Mouse (Mus musculus) CH12.LX (cell line): Measurements from ENCODE around the gene Fau. TPM values are rescaled to one million over a fixed set of nuclear protein-coding genes. Genes with fewer than 3 reads are reported as not detected.
A peak's percentile ranks its signal among the peaks of the same experiment; 100 is the strongest.

Experiments
- DNase-seq: peaks from one replicate; pipeline ENCODE4 v3.0.0-alpha.2; 2013; ENCODE audit errors: extremely low read depth
- H3K27ac ChIP-seq: 2 replicates; pipeline ENCODE4 v1.5.1; 2012; ENCODE audit warnings: low read depth, mild to moderate bottlenecking, control low read depth, moderate library complexity; ENCODE audit not compliant: insufficient read depth
- H3K27me3 ChIP-seq: replicated peaks from 2 replicates; pipeline ENCODE3; 2012; ENCODE audit warnings: inconsistent platforms
- H3K36me3 ChIP-seq, 2 experiments: replicated peaks in 1 of 2; 2 replicates each; pipeline versions ENCODE3 to v1.6.1; 2012; ENCODE audit warnings: inconsistent platforms in 1 of 2, low read length in 1 of 2, mild to moderate bottlenecking in 1 of 2, mixed read lengths in 1 of 2, moderate library complexity in 1 of 2; ENCODE audit not compliant: control insufficient read depth in 1 of 2, insufficient read depth in 1 of 2
- H3K4me1 ChIP-seq, 2 experiments: 2 replicates each; pipeline ENCODE4 v1.6.1; 2012; ENCODE audit warnings: inconsistent platforms in 1 of 2, moderate library complexity in 1 of 2; ENCODE audit not compliant: insufficient read depth in 2 of 2, control insufficient read depth in 1 of 2
- H3K4me2 ChIP-seq: 2 replicates; pipeline ENCODE4 v1.6.1; 2012; ENCODE audit warnings: low read depth, mild to moderate bottlenecking, control low read depth; ENCODE audit not compliant: poor library complexity, insufficient read depth, severe bottlenecking
- H3K4me3 ChIP-seq, 3 experiments: fragments of 150-350 bp in 1 of 3; sonication (generic) in 1 of 3; replicated peaks in 1 of 3; 2 replicates each; pipeline versions ENCODE3 to v1.5.1; 2011 to 2012; ENCODE audit warnings: low read depth in 2 of 3, low read length in 2 of 3, mild to moderate bottlenecking in 2 of 3, moderate library complexity in 2 of 3, control low read depth in 1 of 3, improper control_type of control experiment in 1 of 3, inconsistent platforms in 1 of 3, mixed read lengths in 1 of 3; ENCODE audit not compliant: poor library complexity in 1 of 3
- H3K79me2 ChIP-seq: replicated peaks from 2 replicates; pipeline ENCODE4 v1.6.1; 2012; ENCODE audit warnings: mild to moderate bottlenecking, moderate library complexity; ENCODE audit not compliant: control insufficient read depth, poor library complexity, insufficient read depth, severe bottlenecking; ENCODE audit errors: extremely low read depth
- H3K9ac ChIP-seq: 2 replicates; pipeline ENCODE4 v1.6.1; 2012; ENCODE audit warnings: low read depth, mild to moderate bottlenecking, control low read depth, moderate library complexity; ENCODE audit not compliant: insufficient read depth
- H3K9me3 ChIP-seq: replicated peaks from 2 replicates; pipeline ENCODE3; 2012; ENCODE audit warnings: low read length, inconsistent platforms, mixed read lengths
- BHLHE40 ChIP-seq: IDR thresholded peaks from 2 replicates; pipeline ENCODE4 v1.6.1; 2011; ENCODE audit warnings: mild to moderate bottlenecking, low read depth, low read length, improper control_type of control experiment
- CHD1 ChIP-seq: IDR thresholded peaks from 2 replicates; pipeline ENCODE4 v1.6.1; 2012; ENCODE audit warnings: low read depth, low read length, improper control_type of control experiment, inconsistent platforms
- CHD2 ChIP-seq: IDR thresholded peaks from 2 replicates; pipeline ENCODE4 v1.6.1; 2011; ENCODE audit warnings: low read length, improper control_type of control experiment
- CTCF ChIP-seq, 2 experiments: IDR thresholded peaks in 1 of 2; conservative IDR thresholded peaks in 1 of 2; 2 replicates each; pipeline ENCODE4 v1.5.1; 2011 to 2012; ENCODE audit warnings: low read depth in 2 of 2, low read length in 2 of 2, improper control_type of control experiment in 1 of 2, inconsistent platforms in 1 of 2, mild to moderate bottlenecking in 1 of 2, moderate library complexity in 1 of 2
- E2F4 ChIP-seq: IDR thresholded peaks from 2 replicates; pipeline ENCODE4 v1.6.1; 2011; ENCODE audit warnings: low read depth, low read length, improper control_type of control experiment; ENCODE audit not compliant: insufficient replicate concordance
- ELF1 ChIP-seq: IDR thresholded peaks from 2 replicates; pipeline ENCODE4 v1.6.1; 2014; ENCODE audit warnings: low read depth, mild to moderate bottlenecking, inconsistent platforms, low read length, improper control_type of control experiment
- EP300 ChIP-seq: IDR thresholded peaks from 2 replicates; pipeline ENCODE4 v1.6.1; 2011; ENCODE audit warnings: low read length, improper control_type of control experiment
- GABPA ChIP-seq: IDR thresholded peaks from 2 replicates; pipeline ENCODE4 v1.6.1; 2012; ENCODE audit warnings: low read depth, low read length, improper control_type of control experiment, inconsistent platforms; ENCODE audit not compliant: insufficient replicate concordance
- HCFC1 ChIP-seq: IDR thresholded peaks from 2 replicates; pipeline ENCODE4 v1.6.1; 2012; ENCODE audit warnings: low read depth, mild to moderate bottlenecking, inconsistent platforms, low read length, improper control_type of control experiment
- IRF4 ChIP-seq: IDR thresholded peaks from 2 replicates; pipeline ENCODE4 v1.6.1; 2014; ENCODE audit warnings: low read depth, mild to moderate bottlenecking, inconsistent platforms, low read length, improper control_type of control experiment
- JUN ChIP-seq: IDR thresholded peaks from 2 replicates; pipeline ENCODE4 v1.6.1; 2011; ENCODE audit warnings: low read depth, mild to moderate bottlenecking, low read length, improper control_type of control experiment, moderate library complexity; ENCODE audit not compliant: insufficient read depth
- JUND ChIP-seq: conservative IDR thresholded peaks from 2 replicates; pipeline ENCODE4 v1.6.1; 2011; ENCODE audit warnings: low read depth, low read length, improper control_type of control experiment
- KAT2A ChIP-seq: IDR thresholded peaks from 2 replicates; pipeline ENCODE4 v1.6.1; 2012; ENCODE audit warnings: low read length, improper control_type of control experiment, inconsistent platforms; ENCODE audit not compliant: insufficient replicate concordance
- MAFK ChIP-seq: IDR thresholded peaks from 2 replicates; pipeline ENCODE4 v1.6.1; 2011; ENCODE audit warnings: low read length, improper control_type of control experiment; ENCODE audit not compliant: insufficient replicate concordance
- MAX ChIP-seq: IDR thresholded peaks from 2 replicates; pipeline ENCODE4 v1.6.1; 2011; ENCODE audit warnings: low read length, improper control_type of control experiment
- MEF2A ChIP-seq: IDR thresholded peaks from 2 replicates; pipeline ENCODE4 v1.6.1; 2014; ENCODE audit warnings: low read depth, mild to moderate bottlenecking, inconsistent platforms, low read length, improper control_type of control experiment, borderline replicate concordance
- MYC ChIP-seq: IDR thresholded peaks from 2 replicates; pipeline ENCODE4 v1.6.1; 2011; ENCODE audit warnings: low read depth, mild to moderate bottlenecking, improper control_type of control experiment, low read length
- NRF1 ChIP-seq: IDR thresholded peaks from 2 replicates; pipeline ENCODE4 v1.6.1; 2014; ENCODE audit warnings: low read depth, mild to moderate bottlenecking, inconsistent platforms, low read length, improper control_type of control experiment, moderate library complexity
- PAX5 ChIP-seq: IDR thresholded peaks from 2 replicates; pipeline ENCODE4 v1.6.1; 2012; ENCODE audit warnings: low read length, inconsistent platforms, mixed read lengths
- POLR2AphosphoS2 ChIP-seq: IDR thresholded peaks from 2 replicates; pipeline ENCODE4 v1.6.1; 2011; ENCODE audit warnings: low read depth, low read length, improper control_type of control experiment
- RAD21 ChIP-seq: IDR thresholded peaks from 2 replicates; pipeline ENCODE4 v1.6.1; 2011; ENCODE audit warnings: low read depth, mild to moderate bottlenecking, low read length, improper control_type of control experiment, moderate library complexity
- SIN3A ChIP-seq: IDR thresholded peaks from 2 replicates; pipeline ENCODE4 v1.6.1; 2012; ENCODE audit warnings: low read length, improper control_type of control experiment, inconsistent platforms
- SMC3 ChIP-seq: IDR thresholded peaks from 2 replicates; pipeline ENCODE4 v1.6.1; 2011; ENCODE audit warnings: low read depth, low read length, improper control_type of control experiment
- TBP ChIP-seq: conservative IDR thresholded peaks from 2 replicates; pipeline ENCODE4 v1.6.1; 2011; ENCODE audit warnings: low read depth, low read length, improper control_type of control experiment
- TCF12 ChIP-seq: IDR thresholded peaks from 2 replicates; pipeline ENCODE4 v1.6.1; 2014; ENCODE audit warnings: low read depth, mild to moderate bottlenecking, inconsistent platforms, low read length, improper control_type of control experiment
- USF1 ChIP-seq: IDR thresholded peaks from 2 replicates; pipeline ENCODE4 v1.6.1; 2014; ENCODE audit warnings: low read depth, mild to moderate bottlenecking, inconsistent platforms, low read length, improper control_type of control experiment
- USF2 ChIP-seq: conservative IDR thresholded peaks from 2 replicates; pipeline ENCODE4 v1.6.1; 2011; ENCODE audit warnings: low read depth, low read length, improper control_type of control experiment
- ZC3H11A ChIP-seq: IDR thresholded peaks from 2 replicates; pipeline ENCODE4 v1.6.1; 2012; ENCODE audit warnings: low read depth, mild to moderate bottlenecking, inconsistent platforms, low read length, improper control_type of control experiment
- ZKSCAN1 ChIP-seq: IDR thresholded peaks from 2 replicates; pipeline ENCODE4 v1.6.1; 2012; ENCODE audit warnings: low read depth, inconsistent platforms, low read length, improper control_type of control experiment, borderline replicate concordance
- ZNF384 ChIP-seq: IDR thresholded peaks from 2 replicates; pipeline ENCODE4 v1.6.1; 2012; ENCODE audit warnings: low read depth, low read length, improper control_type of control experiment, inconsistent platforms
- dilution Hi-C: fragments of 300-500 bp; cut with MboI; formaldehyde crosslinking; loops from 2 replicates; pipeline ENCODE4 v1.14.3; 2020; ENCODE audit warnings: low sequenced_read_pairs; ENCODE audit not compliant: extremely low pct_unique_long_range_greater_than_20kb, extremely low pct_ligation_motif_present
- in situ Hi-C: fragments of 300-500 bp; cut with MboI; formaldehyde crosslinking; loops from 3 replicates; pipeline ENCODE4 v1.14.3; 2019; ENCODE audit warnings: low sequenced_read_pairs, low pct_ligation_motif_present, low pct_unique_long_range_greater_than_20kb, mixed read lengths
- polyA plus RNA-seq: library from polyadenylated mRNA; unstranded; fragments of >175 nt; gene quantifications from 2 replicates; pipeline ENCODE4 v1.2.1, GENCODE M21; 2012; ENCODE audit warnings: low read depth; ENCODE audit not compliant: insufficient read length
- total RNA-seq, 2 experiments: library from RNA; depleted of rRNA; stranded (reverse); fragments of 300-350 nt in 1 of 2; fragments of >200 nt in 1 of 2; gene quantifications; 2 replicates each; pipeline ENCODE4 v1.2.3; 2012 to 2014

Gene Fau
- total and polyA plus RNA-seq, 3 experiments: 1,239 to 2,522 (median 2,403) TPM

GRCm38 (mm10) chr19:6015511-6016315 is 41.9 kb upstream of the Fau start, which contains the start of gene Capn1:
Gene Capn1 (minus strand): TSS chr19:6015897.
- H3K27ac ChIP-seq: 0 out of 2 replicates have a peak within 1 kb of the TSS, but pooled peaks have one; percentile 8
- no peak for TF ChIP-seq JUN
- no peak for TF ChIP-seq EP300
- no peak for TF ChIP-seq USF1
- no peak for TF ChIP-seq USF2
- TF ChIP-seq ZC3H11A: no peak
- TF ChIP-seq CTCF (conservative IDR thresholded peaks at IDR 0.05 in 1 of 2, IDR thresholded peaks at IDR 0.05 in 1 of 2; ENCODE audit: low read depth in 2 of 2, low read length in 2 of 2): peak in 1 of 2 experiments; percentile 41; a peak in 2 of 4 replicates
- no peak for TF ChIP-seq HCFC1
- TF ChIP-seq ZKSCAN1: no peak
- TF ChIP-seq BHLHE40: 0 out of 2 replicates have a peak, but pooled peaks have one; percentile 8
- TF ChIP-seq CHD1: no peak
- no peak for TF ChIP-seq TBP
- TF ChIP-seq JUND: no peak
- TF ChIP-seq TCF12: 0 out of 2 replicates have a peak, but pooled peaks have one; percentile 10
- TF ChIP-seq KAT2A: no peak
- TF ChIP-seq NRF1: peak; percentile 54; the same call in 1 of the 2 replicates
- TF ChIP-seq MYC: no peak
- no peak for TF ChIP-seq POLR2AphosphoS2
- no peak for TF ChIP-seq MEF2A
- peak; percentile 10; the same call in 1 of the 2 replicates for TF ChIP-seq SMC3
- TF ChIP-seq ELF1: 0 out of 2 replicates have a peak, but pooled peaks have one; percentile 30
- TF ChIP-seq MAX: 0 out of 2 replicates have a peak, but pooled peaks have one; percentile 12
- TF ChIP-seq RAD21: peak; percentile 8
- TF ChIP-seq MAFK: no peak
- no peak for TF ChIP-seq SIN3A
- TF ChIP-seq GABPA: no peak
- TF ChIP-seq PAX5: no peak
- TF ChIP-seq CHD2: no peak
- no peak for TF ChIP-seq ZNF384
- no peak for TF ChIP-seq E2F4
- no peak for TF ChIP-seq IRF4
- peak; percentile 45 for DNase-seq
- H3K9me3 ChIP-seq: no peaks in the 10 kb centered on the region
- peaks cover 8 to 28% of the 10 kb centered on the region in 2 experiments for H3K36me3 ChIP-seq
- dilution Hi-C loops (no loop called here), in situ Hi-C loops (loop anchor here (5.0 kb wide), 2 partner anchors 53 to 93 kb away; partner anchors contain the start of genes Cdc42ep2 and Pola2)
- peak within 1 kb of the TSS; percentile 81 for H3K9ac ChIP-seq
- peaks cover 11 to 42% of the 10 kb centered on the region in 2 experiments for H3K4me1 ChIP-seq
- no peaks in the 10 kb centered on the region for H3K27me3 ChIP-seq
- peak within 1 kb of the TSS; percentile 63 for H3K4me2 ChIP-seq
- no peaks in the 10 kb centered on the region for H3K79me2 ChIP-seq
- H3K4me3 ChIP-seq: peak within 1 kb of the TSS; percentile 57 to 80 (median 70)
